Mouse (Mus musculus): Measurements from ENCODE around the gene Gcdh.

DNA sequence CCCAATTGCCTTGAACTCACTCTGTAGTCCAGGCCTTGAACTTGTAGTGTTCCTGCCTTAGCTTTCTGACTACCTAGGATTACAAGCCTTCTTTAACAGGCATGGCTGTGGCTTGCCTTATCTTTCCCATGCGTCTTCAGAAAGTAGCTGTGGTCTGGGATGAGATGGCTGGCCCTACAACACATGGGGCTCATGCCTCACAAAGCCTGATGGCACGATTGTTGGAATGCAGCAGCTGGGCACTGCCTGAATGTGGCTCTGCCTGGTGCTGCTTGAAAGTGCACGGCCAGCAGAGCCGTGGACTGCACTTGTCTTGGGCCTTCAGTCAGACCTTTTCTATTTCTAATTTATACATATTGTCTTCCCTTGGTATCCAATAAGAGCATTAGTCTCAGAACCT, 9.0 kb downstream of the Gcdh start:
- TF ChIP-seq CTCF (IDR thresholded peaks at IDR 0.05; ENCODE audit: low read depth) (no peak), EP300 (optimal IDR thresholded peaks at IDR 0.05) (no peak)
